In genomic region chr11:44696539-44697201, GRCm38 (mm10) we compare ENCODE assay signal across 7 mouse cellular contexts.
DNase-seq lines count a peak whose midpoint lies in the region; ATAC-seq lines count a peak whose summit lies in the region.

No protein-coding gene starts in this region.

- H3K36me3 ChIP-seq in forebrain, embryonic 11.5 days (ENCODE audit: control insufficient read depth, insufficient read depth, low read length), result no peaks in the 10 kb centered on the region

- ATAC-seq in forebrain, embryonic 11.5 days (replicated peaks; ENCODE audit: low FRiP score), result peak; percentile 84
- no peak for ATAC-seq in frontal cortex, adult (ENCODE audit: low TSS enrichment)

- H3K4me1 ChIP-seq in forebrain, embryonic 11.5 days (replicated peaks; ENCODE audit: control insufficient read depth, insufficient read depth, low read length), result peaks cover 9% of the 10 kb centered on the region; the same call in 1 of the 2 replicates

- peak overlapping the region; percentile 40; the same call in 1 of the 2 replicates for H3K4me2 ChIP-seq in forebrain, embryonic 11.5 days (ENCODE audit: low read depth, low read length, severe bottlenecking)

- H3K27ac ChIP-seq in forebrain, embryonic 11.5 days (ENCODE audit: low read depth, low read length), result no peak overlapping the region

- no peak overlapping the region; the same call in 1 of the 2 replicates for H3K4me3 ChIP-seq in forebrain, embryonic 11.5 days (ENCODE audit: low read depth, low read length)

- H3K9me3 ChIP-seq in forebrain, embryonic 11.5 days (ENCODE audit: control insufficient read depth, low read length), result no peaks in the 10 kb centered on the region

- DNase-seq in ES-CJ7 (ENCODE audit: low read depth, low spot score) (peak; percentile 44), ZHBTc4 (ENCODE audit: low read depth, low spot score) (peak; percentile 69)
- peak; percentile 71 for DNase-seq in forebrain, embryonic 11.5 days (ENCODE audit: low spot score)
- peak; percentile 78 for DNase-seq in mesoderm, embryonic 11.5 days (ENCODE audit: low read depth, low spot score)
- DNase-seq in urinary bladder, postnatal 14 days (ENCODE audit: low spot score), result no peak
- DNase-seq in layer of hippocampus, postnatal 25 days (ENCODE audit: extremely low spot score in 1 of 2, low spot score in 1 of 2), result no peak

- no peaks in the 10 kb centered on the region for H3K27me3 ChIP-seq in forebrain, embryonic 11.5 days (ENCODE audit: control insufficient read depth, insufficient read depth, low read length)

- peak overlapping the region; percentile 27; the same call in 1 of the 2 replicates for H3K9ac ChIP-seq in forebrain, embryonic 11.5 days (ENCODE audit: low read length)

- WGBS in forebrain, embryonic 11.5 days, result 8% methylated on average over 16 of the region's 16 CpGs

Comparison
In these comparisons a context has a peak if more than half of its experiments do, and no peak if none do; other contexts are left out.
1. DNase-seq: peak in ES-CJ7 (single experiment), ZHBTc4 (single experiment), forebrain, embryonic 11.5 days (single experiment) and mesoderm, embryonic 11.5 days (single experiment); none in urinary bladder, postnatal 14 days (single experiment) and layer of hippocampus, postnatal 25 days (0 of 2).